Mouse (Mus musculus): Measurements from ENCODE around the gene Add2. TPM values are rescaled to one million over a fixed set of nuclear protein-coding genes. Genes with fewer than 3 reads are reported as not detected.
A peak's percentile ranks its signal among the peaks of the same experiment; 100 is the strongest.

Gene Add2
- polyA plus RNA-seq, 1 experiment = 0.11 TPM

- Histone ChIP-seq H3K4me3 (ENCODE audit: insufficient read depth, low read length) (no peak overlapping the region), H3K27ac (ENCODE audit: insufficient read depth, low read length) (no peak overlapping the region), H3K4me1 (ENCODE audit: control insufficient read depth, insufficient read depth, low read length) (no peaks in the 10 kb centered on the region)
- TF ChIP-seq POLR2A (IDR thresholded peaks at IDR 0.05; ENCODE audit: low read depth, low read length) = no peak
- TF ChIP-seq CTCF (IDR thresholded peaks at IDR 0.05; ENCODE audit: borderline replicate concordance, insufficient read depth, low read length) = no peak
Measured at GRCm38 (mm10) chr6:86076525-86076924, 48.0 kb downstream of the Add2 start.

- TF ChIP-seq CTCF (IDR thresholded peaks at IDR 0.05; ENCODE audit: borderline replicate concordance, insufficient read depth, low read length) (no peak), POLR2A (IDR thresholded peaks at IDR 0.05; ENCODE audit: low read depth, low read length) (no peak)
- H3K4me1 ChIP-seq (ENCODE audit: control insufficient read depth, insufficient read depth, low read length) = no peaks in the 10 kb centered on the region
- no peak overlapping the region for H3K4me3 ChIP-seq (ENCODE audit: insufficient read depth, low read length)
- no peak overlapping the region for H3K27ac ChIP-seq (ENCODE audit: insufficient read depth, low read length)
Measured at GRCm38 (mm10) chr6:86077880-86078279, 49.4 kb downstream of the Add2 start.

GRCm38 (mm10) chr6:86078361-86079010 lies 50.0 kb downstream of the Add2 start:
- TF ChIP-seq POLR2A (IDR thresholded peaks at IDR 0.05; ENCODE audit: low read depth, low read length) = no peak
- TF ChIP-seq CTCF (IDR thresholded peaks at IDR 0.05; ENCODE audit: borderline replicate concordance, insufficient read depth, low read length) = no peak
- Histone ChIP-seq H3K4me3 (ENCODE audit: insufficient read depth, low read length) (no peak overlapping the region), H3K27ac (ENCODE audit: insufficient read depth, low read length) (no peak overlapping the region), H3K4me1 (ENCODE audit: control insufficient read depth, insufficient read depth, low read length) (no peaks in the 10 kb centered on the region)

DNA sequence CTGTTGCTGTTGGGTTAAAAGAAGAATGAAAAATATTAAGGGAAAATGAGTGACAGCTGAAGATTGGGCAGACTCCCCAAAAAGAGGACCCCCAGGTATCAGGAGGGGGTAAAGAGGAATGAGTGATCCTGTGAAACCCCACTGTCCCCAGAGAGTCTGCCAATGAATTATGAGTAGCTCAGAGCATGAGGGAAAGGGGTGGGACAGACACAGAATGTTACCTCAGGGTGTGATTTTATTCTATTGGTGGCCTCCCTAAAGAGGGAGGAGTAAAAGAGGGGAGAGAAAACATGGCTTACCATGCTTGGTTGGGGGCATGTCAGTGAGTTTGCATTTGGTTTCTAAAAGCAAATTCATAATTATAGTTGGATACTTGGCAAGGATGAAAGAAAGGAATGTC lies 50.8 kb downstream of the Add2 start:
- TF ChIP-seq POLR2A (IDR thresholded peaks at IDR 0.05; ENCODE audit: low read depth, low read length) = no peak
- H3K4me3 ChIP-seq (ENCODE audit: insufficient read depth, low read length) = no peak overlapping the region
- no peak overlapping the region for H3K27ac ChIP-seq (ENCODE audit: insufficient read depth, low read length)
- no peaks in the 10 kb centered on the region for H3K4me1 ChIP-seq (ENCODE audit: control insufficient read depth, insufficient read depth, low read length)

GRCm38 (mm10) chr6:86085518-86085917 lies 57.0 kb downstream of the Add2 start:
- Histone ChIP-seq H3K4me3 (ENCODE audit: insufficient read depth, low read length) (no peak overlapping the region), H3K4me1 (ENCODE audit: control insufficient read depth, insufficient read depth, low read length) (peaks cover 5% of the 10 kb centered on the region; the same call in 1 of the 2 replicates), H3K27ac (ENCODE audit: insufficient read depth, low read length) (no peak overlapping the region)
- TF ChIP-seq CTCF (IDR thresholded peaks at IDR 0.05; ENCODE audit: borderline replicate concordance, insufficient read depth, low read length) = peak; percentile 39; the same call in 1 of the 2 replicates
- TF ChIP-seq POLR2A (IDR thresholded peaks at IDR 0.05; ENCODE audit: low read depth, low read length) = no peak

DNA sequence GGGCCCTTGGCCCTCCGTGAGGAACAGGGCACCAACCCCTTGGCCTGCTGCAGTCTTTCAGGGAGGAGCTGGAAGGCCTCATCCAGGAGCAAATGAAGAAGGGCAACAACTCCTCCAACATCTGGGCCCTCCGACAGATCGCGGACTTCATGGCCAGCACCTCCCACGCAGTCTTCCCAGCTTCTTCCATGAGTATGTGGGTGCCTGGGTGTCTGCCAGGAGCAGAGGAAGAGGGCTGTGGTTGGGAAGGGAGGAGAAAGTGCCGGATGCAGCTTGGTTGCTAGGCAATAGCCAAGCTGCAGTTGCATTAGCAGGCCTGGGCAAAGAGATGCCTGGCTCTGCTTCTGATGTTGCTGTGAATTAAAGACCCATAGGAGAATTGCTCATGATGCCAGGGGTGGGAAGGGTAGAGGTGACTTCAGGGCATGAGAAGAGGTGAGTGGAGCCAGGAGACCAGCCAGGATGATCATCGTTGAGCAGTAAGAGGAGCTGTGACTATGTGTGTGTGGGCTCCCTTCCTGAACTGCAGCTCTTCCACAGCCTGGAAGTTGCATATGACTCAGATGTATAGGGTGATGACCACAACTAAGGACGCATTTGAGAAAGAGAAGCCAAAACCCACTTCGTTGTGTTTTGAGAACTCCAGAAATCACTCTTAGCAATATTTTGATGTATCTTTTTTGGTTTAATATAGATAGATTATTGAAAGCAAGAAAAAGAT lies 58.5 kb downstream of the Add2 start:
- H3K27ac ChIP-seq (ENCODE audit: insufficient read depth, low read length) = peak overlapping the region; percentile 7; the same call in 1 of the 2 replicates
- TF ChIP-seq POLR2A (IDR thresholded peaks at IDR 0.05; ENCODE audit: low read depth, low read length) (no peak), CTCF (IDR thresholded peaks at IDR 0.05; ENCODE audit: borderline replicate concordance, insufficient read depth, low read length) (no peak)
- no peak overlapping the region for H3K4me3 ChIP-seq (ENCODE audit: insufficient read depth, low read length)
- H3K4me1 ChIP-seq (ENCODE audit: control insufficient read depth, insufficient read depth, low read length) = peaks cover 5% of the 10 kb centered on the region; the same call in 1 of the 2 replicates

DNA sequence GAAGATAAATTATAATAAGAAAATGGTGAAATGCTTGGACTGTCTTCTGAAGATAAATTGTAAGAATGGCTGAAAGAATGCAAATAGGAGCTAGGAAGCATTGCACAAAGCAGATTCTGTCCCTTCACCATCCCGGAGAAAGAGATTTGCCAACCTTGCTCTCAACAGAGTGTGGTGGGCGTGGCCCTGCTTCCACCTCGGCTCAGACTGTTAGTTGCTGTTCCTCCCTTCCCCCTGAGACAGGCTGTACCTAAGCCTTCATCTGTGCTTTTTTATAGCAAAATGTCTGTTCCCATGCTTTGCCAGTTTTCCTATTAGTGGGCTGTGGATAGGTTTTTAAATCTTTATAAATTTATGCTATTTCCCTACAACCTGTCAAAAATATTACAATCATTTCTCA lies 59.3 kb downstream of the Add2 start:
- Histone ChIP-seq H3K4me1 (ENCODE audit: control insufficient read depth, insufficient read depth, low read length) (peaks cover 5% of the 10 kb centered on the region; the same call in 1 of the 2 replicates), H3K27ac (ENCODE audit: insufficient read depth, low read length) (no peak overlapping the region), H3K4me3 (ENCODE audit: insufficient read depth, low read length) (no peak overlapping the region)
- no peak for TF ChIP-seq POLR2A (IDR thresholded peaks at IDR 0.05; ENCODE audit: low read depth, low read length)
- TF ChIP-seq CTCF (IDR thresholded peaks at IDR 0.05; ENCODE audit: borderline replicate concordance, insufficient read depth, low read length) = no peak

- no peak for TF ChIP-seq CTCF (IDR thresholded peaks at IDR 0.05; ENCODE audit: borderline replicate concordance, insufficient read depth, low read length)
- Histone ChIP-seq H3K27ac (ENCODE audit: insufficient read depth, low read length) (no peak overlapping the region), H3K4me3 (ENCODE audit: insufficient read depth, low read length) (no peak overlapping the region)
Measured at GRCm38 (mm10) chr6:86094202-86094838, 65.8 kb downstream of the Add2 start.

GRCm38 (mm10) chr6:86095518-86095917 lies 67.0 kb downstream of the Add2 start:
- Histone ChIP-seq H3K27ac (ENCODE audit: insufficient read depth, low read length) (no peak overlapping the region), H3K4me1 (ENCODE audit: control insufficient read depth, insufficient read depth, low read length) (no peaks in the 10 kb centered on the region), H3K4me3 (ENCODE audit: insufficient read depth, low read length) (no peak overlapping the region)
- TF ChIP-seq POLR2A (IDR thresholded peaks at IDR 0.05; ENCODE audit: low read depth, low read length) = no peak
- TF ChIP-seq CTCF (IDR thresholded peaks at IDR 0.05; ENCODE audit: borderline replicate concordance, insufficient read depth, low read length) = no peak

More at GRCm38 (mm10) chr6:86094202-86094838, 65.8 kb downstream of the Add2 start:
- H3K4me1 ChIP-seq (ENCODE audit: control insufficient read depth, insufficient read depth, low read length) = no peaks in the 10 kb centered on the region

DNA sequence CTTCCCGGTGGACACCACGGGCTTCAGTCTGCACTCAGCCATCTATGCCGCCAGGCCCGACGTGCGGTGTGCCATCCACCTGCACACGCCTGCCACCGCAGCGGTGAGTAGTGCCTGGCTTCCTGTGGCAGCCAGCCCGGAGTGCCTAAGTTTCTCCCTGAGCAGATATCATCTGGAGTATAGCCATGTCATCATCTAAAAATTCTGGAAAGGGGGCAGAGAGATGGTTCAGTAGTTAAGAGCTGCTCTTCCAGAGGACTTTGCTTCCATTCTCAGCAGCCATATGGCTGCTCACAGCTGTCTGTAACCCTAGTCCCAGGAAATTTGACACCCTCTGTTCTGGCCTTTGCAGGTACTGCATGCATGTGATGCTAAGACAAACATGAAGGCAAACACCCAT lies 68.3 kb downstream of the Add2 start:
- TF ChIP-seq CTCF (IDR thresholded peaks at IDR 0.05; ENCODE audit: borderline replicate concordance, insufficient read depth, low read length) (no peak), POLR2A (IDR thresholded peaks at IDR 0.05; ENCODE audit: low read depth, low read length) (no peak)
- Histone ChIP-seq H3K4me3 (ENCODE audit: insufficient read depth, low read length) (no peak overlapping the region), H3K4me1 (ENCODE audit: control insufficient read depth, insufficient read depth, low read length) (no peaks in the 10 kb centered on the region), H3K27ac (ENCODE audit: insufficient read depth, low read length) (no peak overlapping the region)

Data from embryonic fibroblast, embryonic 13.5 days (primary cell).